Mouse (Mus musculus): ENCODE results near the gene Sik3.
A peak's percentile ranks its signal among the peaks of the same experiment; 100 is the strongest.

GRCm38 (mm10) chr9:46229573-46230449 is 217.2 kb downstream of the Sik3 start:
- TF ChIP-seq CTCF (IDR thresholded peaks at IDR 0.05; ENCODE audit: control insufficient read depth, insufficient read depth, insufficient replicate concordance, low read depth, low read length) = peak; percentile 48; the same call in 1 of the 2 replicates
- TF ChIP-seq POLR2A (IDR thresholded peaks at IDR 0.05; ENCODE audit: control insufficient read depth, low read depth, low read length) = no peak
